Mouse (Mus musculus) bone marrow macrophage, adult 2 months (primary cell): ENCODE results near the gene Slc1a7.

Experiments
- CTCF ChIP-seq: IDR thresholded peaks from 2 replicates; pipeline ENCODE4 v1.5.1; 2012; ENCODE audit warnings: low read depth, mild to moderate bottlenecking, low read length, moderate library complexity
- POLR2A ChIP-seq: IDR thresholded peaks from 2 replicates; pipeline ENCODE4 v1.6.1; 2012; ENCODE audit warnings: mild to moderate bottlenecking, low read depth, low read length, borderline replicate concordance

DNA sequence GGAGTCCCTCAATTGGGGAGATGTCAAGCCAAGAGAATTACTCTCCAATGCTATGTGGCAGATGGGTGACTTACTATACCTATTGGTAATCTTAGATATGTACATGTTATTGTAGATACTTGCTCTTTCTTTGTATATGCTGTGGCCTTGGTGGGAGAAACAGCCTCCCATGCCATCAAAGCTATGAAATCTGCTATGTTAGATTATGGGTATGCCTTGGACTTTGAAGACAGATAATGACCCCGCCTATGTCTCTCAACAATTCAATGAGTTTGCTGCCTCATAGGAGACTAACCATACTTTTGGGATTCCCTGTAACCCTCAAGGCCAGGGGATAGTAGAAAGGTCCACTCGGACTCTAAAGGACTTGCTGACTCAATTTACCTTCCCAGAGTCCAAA is 39.9 kb upstream of the Slc1a7 start:
- TF ChIP-seq CTCF (no peak), POLR2A (no peak)
